Mouse (Mus musculus): Measurements from ENCODE around the gene Hk2. TPM values are rescaled to one million over a fixed set of nuclear protein-coding genes. Genes with fewer than 3 reads are reported as not detected.

Gene Hk2
- polyA plus RNA-seq, 1 experiment = 2.8 TPM

Other genes with a start within 250 kb of the Hk2 start
- 41.4 and 42.4 TPM in 2 replicates for gene Pole4, start 69.1 kb downstream of the Hk2 start, polyA plus RNA-seq (2012; rRNA removed)
- 33.5 and 33.7 TPM in 2 replicates for gene Sema4f, start 165.3 kb upstream of the Hk2 start, polyA plus RNA-seq (2012; rRNA removed)
- gene M1ap, start 172.4 kb upstream of the Hk2 start, polyA plus RNA-seq (2012; rRNA removed) = 0.06 and 0.17 TPM in 2 replicates

Data from cortical plate, adult 2 months (tissue).